Mouse (Mus musculus) liver, embryonic 14.5 days (tissue): ENCODE data around the gene Samd4. TPM values are rescaled to one million over a fixed set of nuclear protein-coding genes. Genes with fewer than 3 reads are reported as not detected.

Experiments
- ATAC-seq: fragments of 200-750 bp; cut with Nextera tagmentation; 2 replicates; pipeline ENCODE4 v1.8.0; 2017; ENCODE audit warnings: moderate number of reproducible peaks, mild to moderate bottlenecking, moderate library complexity; ENCODE audit not compliant: insufficient read depth
- DNase-seq, 3 experiments: peaks; one replicate each; pipeline ENCODE4 v3.0.0-alpha.2; 2012 to 2013; ENCODE audit warnings: low read depth in 3 of 3, low spot score in 3 of 3
- H3K27ac ChIP-seq: fragments of 300-500 bp; sonication (generic); 2 replicates; pipeline ENCODE4 v1.5.1; 2014; ENCODE audit warnings: moderate library complexity, mild to moderate bottlenecking, control low read depth, inconsistent platforms
- H3K27me3 ChIP-seq: fragments of 300-500 bp; sonication (generic); 2 replicates; pipeline ENCODE4 v1.6.1; 2014; ENCODE audit warnings: mild to moderate bottlenecking, low read length, moderate library complexity; ENCODE audit not compliant: control insufficient read depth, insufficient read depth
- H3K36me3 ChIP-seq: fragments of 300-500 bp; sonication (generic); replicated peaks from 2 replicates; pipeline ENCODE4 v1.6.1; 2014; ENCODE audit warnings: low read depth; ENCODE audit not compliant: control insufficient read depth, insufficient read depth
- H3K4me1 ChIP-seq, 2 experiments: fragments of 200-500 bp in 1 of 2; fragments of 300-500 bp in 1 of 2; sonication (generic) in 1 of 2; replicated peaks; 2 replicates each; pipeline ENCODE4 v1.6.1; 2012 to 2014; ENCODE audit warnings: antibody characterized with exemption in 1 of 2, inconsistent platforms in 1 of 2, low read length in 1 of 2; ENCODE audit not compliant: control insufficient read depth in 2 of 2, insufficient read depth in 2 of 2
- H3K4me2 ChIP-seq: fragments of 300-500 bp; sonication (generic); 2 replicates; pipeline ENCODE4 v1.6.1; 2014; ENCODE audit warnings: low read depth, mild to moderate bottlenecking, control low read depth, moderate library complexity
- H3K4me3 ChIP-seq, 2 experiments: fragments of 200-500 bp in 1 of 2; fragments of 300-500 bp in 1 of 2; sonication (generic) in 1 of 2; 2 replicates each; pipeline ENCODE4 v1.5.1; 2012 to 2014; ENCODE audit warnings: low read depth in 2 of 2, low read length in 2 of 2, mild to moderate bottlenecking in 2 of 2, control low read depth in 1 of 2, inconsistent platforms in 1 of 2, moderate library complexity in 1 of 2; ENCODE audit not compliant: insufficient read depth in 1 of 2
- H3K9ac ChIP-seq: fragments of 300-500 bp; sonication (generic); replicated peaks from 2 replicates; pipeline ENCODE4 v1.6.1; 2014; ENCODE audit warnings: mild to moderate bottlenecking, control low read depth, moderate library complexity
- H3K9me3 ChIP-seq: fragments of 300-500 bp; sonication (generic); 2 replicates; pipeline ENCODE4 v1.6.1; 2016; ENCODE audit warnings: low read length, mixed read lengths; ENCODE audit not compliant: control insufficient read depth
- CTCF ChIP-seq: IDR thresholded peaks from 2 replicates; pipeline ENCODE4 v1.5.1; 2016; ENCODE audit warnings: antibody characterized with exemption, low read depth, control low read depth
- EP300 ChIP-seq: IDR thresholded peaks from 2 replicates; pipeline ENCODE4 v1.6.1; 2016; ENCODE audit warnings: antibody characterized with exemption, low read depth
- WGBS: fragments of 180-500 bp; shearing (Covaris S2); extraction: QIAGEN DNeasy Blood & Tissue Kit; methylation state at CpG from one replicate; pipeline ENCODE4 v1.1.7; 2014; ENCODE audit not compliant: insufficient replicate concordance; 5-methylcytosine and 5-hydroxymethylcytosine counted together
- polyA plus RNA-seq, 2 experiments: library from polyadenylated mRNA; depleted of rRNA in 1 of 2; stranded (reverse) in 1 of 2; unstranded in 1 of 2; fragments of >200 nt; fragmentation: Nextera tagmentation in 1 of 2; extraction: Ambion mirVana in 1 of 2; gene quantifications; 2 replicates each; pipeline versions ENCODE4 v1.2.1 to v1.2.3; 2012 to 2014

The Samd4 gene
- polyA plus RNA-seq, 2 experiments, result 0.19 to 0.39 TPM

DNA sequence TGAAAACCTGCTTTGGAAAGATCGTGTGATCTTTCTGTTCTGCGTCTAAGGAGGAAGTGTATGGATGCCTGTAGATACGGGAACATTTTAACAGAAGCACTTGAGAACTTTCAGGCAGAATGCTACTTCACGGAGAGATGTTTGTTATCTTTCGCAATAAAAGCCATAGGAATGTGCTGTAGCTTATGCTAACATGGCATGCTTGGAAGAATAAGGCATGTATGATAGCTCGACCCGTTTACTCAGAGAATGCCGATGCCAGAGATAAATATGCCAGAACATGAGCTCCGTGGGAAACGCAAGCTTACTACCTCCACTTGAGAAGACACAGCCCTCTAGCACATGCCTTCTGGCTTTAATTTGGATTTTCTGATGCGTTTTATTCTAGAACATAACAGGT, 94.1 kb downstream of the Samd4 start:
- Histone ChIP-seq H3K27me3 (no peaks in the 10 kb centered on the region), H3K27ac (no peak overlapping the region), H3K9ac (no peak overlapping the region), H3K4me2 (no peak overlapping the region), H3K36me3 (no peaks in the 10 kb centered on the region), H3K4me1 (no peaks in the 10 kb centered on the region), H3K9me3 (no peaks in the 10 kb centered on the region), H3K4me3 (no peak overlapping the region)
- DNase-seq, result no peak
- TF ChIP-seq CTCF (no peak), EP300 (no peak)
- ATAC-seq, result no peak
- WGBS, result 42% methylated on average over 11 of the region's 11 CpGs

DNA sequence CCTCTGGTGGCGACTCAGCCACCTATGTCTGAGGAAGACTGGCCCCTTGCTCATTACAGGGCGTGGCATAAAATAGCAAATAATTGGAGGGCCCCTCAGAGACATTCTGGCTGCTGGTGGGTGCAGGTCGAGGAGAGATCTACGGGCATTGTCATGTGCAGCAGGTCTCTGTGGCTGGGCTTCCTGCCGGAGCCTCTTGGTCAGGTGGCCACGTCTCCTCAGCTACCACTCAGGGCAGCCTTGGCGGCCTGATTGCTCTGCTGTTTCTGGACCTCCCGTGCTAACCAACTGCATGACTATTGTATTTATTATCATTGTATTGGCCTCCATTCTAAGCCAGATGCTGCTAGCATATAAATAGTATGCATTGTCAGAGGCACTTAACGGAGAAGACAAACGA, 95.0 kb downstream of the Samd4 start:
- Histone ChIP-seq H3K4me3 (no peak overlapping the region), H3K9me3 (no peaks in the 10 kb centered on the region), H3K36me3 (no peaks in the 10 kb centered on the region), H3K9ac (no peak overlapping the region), H3K27me3 (no peaks in the 10 kb centered on the region), H3K4me1 (no peaks in the 10 kb centered on the region), H3K4me2 (no peak overlapping the region), H3K27ac (no peak overlapping the region)
- WGBS, result 37% methylated on average over 10 of the region's 10 CpGs
- TF ChIP-seq CTCF (no peak), EP300 (no peak)
- ATAC-seq (no peak), DNase-seq (no peak)

DNA sequence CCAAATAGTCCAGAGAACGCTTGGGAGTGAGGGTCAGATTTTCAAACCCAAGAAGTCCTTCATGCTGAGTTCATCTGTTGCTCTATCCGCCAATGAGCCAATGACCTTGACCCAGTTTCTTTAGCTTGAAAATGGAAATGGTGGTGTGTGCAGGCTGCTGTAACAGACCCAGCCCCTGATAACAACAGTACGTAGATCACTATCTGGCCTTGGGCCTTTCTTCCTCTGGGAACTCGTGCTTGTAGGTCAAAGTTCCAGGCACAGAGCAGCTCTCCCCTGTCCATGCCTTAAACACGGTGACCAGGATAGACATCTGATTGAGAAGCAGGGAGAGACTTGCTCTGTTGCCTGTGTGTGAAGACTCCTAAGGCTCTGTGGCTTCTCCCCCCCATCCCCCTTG, 96.5 kb downstream of the Samd4 start:
- whole genome bisulfite sequencing, result 62% methylated on average over 5 of the region's 5 CpGs
- no peak overlapping the region for H3K4me3 ChIP-seq
- TF ChIP-seq EP300 (no peak), CTCF (no peak)

GRCm38 (mm10) chr14:46980736-46981438, 98.2 kb downstream of the Samd4 start:
- H3K27me3 ChIP-seq, result no peaks in the 10 kb centered on the region
- no peak overlapping the region for H3K4me3 ChIP-seq
- H3K27ac ChIP-seq, result no peak overlapping the region
- H3K36me3 ChIP-seq, result no peaks in the 10 kb centered on the region
- H3K4me1 ChIP-seq, result no peaks in the 10 kb centered on the region
- 38% methylated on average over 17 of the region's 17 CpGs for WGBS
- H3K9ac ChIP-seq, result no peak overlapping the region
- no peaks in the 10 kb centered on the region for H3K9me3 ChIP-seq
- DNase-seq (no peak), ATAC-seq (no peak)
- TF ChIP-seq CTCF (no peak), EP300 (no peak)
- no peak overlapping the region for H3K4me2 ChIP-seq

More for the DNA sequence above, 96.5 kb downstream of the Samd4 start:
- ATAC-seq, result no peak
- Histone ChIP-seq H3K27ac (no peak overlapping the region), H3K27me3 (no peaks in the 10 kb centered on the region), H3K9me3 (no peaks in the 10 kb centered on the region), H3K4me1 (no peaks in the 10 kb centered on the region), H3K36me3 (no peaks in the 10 kb centered on the region), H3K9ac (no peak overlapping the region), H3K4me2 (no peak overlapping the region)
- no peak for DNase-seq

GRCm38 (mm10) chr14:46982106-46982505, 99.5 kb downstream of the Samd4 start:
- Histone ChIP-seq H3K9me3 (no peaks in the 10 kb centered on the region), H3K4me1 (no peaks in the 10 kb centered on the region), H3K4me3 (no peak overlapping the region), H3K9ac (no peak overlapping the region), H3K27me3 (no peaks in the 10 kb centered on the region), H3K4me2 (no peak overlapping the region), H3K27ac (no peak overlapping the region), H3K36me3 (no peaks in the 10 kb centered on the region)
- TF ChIP-seq EP300, result no peak
- TF ChIP-seq CTCF, result no peak
- DNase-seq (no peak), ATAC-seq (no peak)
- WGBS, result 55% methylated on average over 6 of the region's 6 CpGs
